Mouse (Mus musculus) gastrocnemius, adult 8-10 months (tissue): Measurements from ENCODE around the gene Tmem229b. TPM values are rescaled to one million over a fixed set of nuclear protein-coding genes. Genes with fewer than 3 reads are reported as not detected.
A peak's percentile ranks its signal among the peaks of the same experiment; 100 is the strongest.
"Not testable (repeated sequence)": the region's sequence is repeated elsewhere in the genome, so short reads cannot be mapped to it uniquely, and the experiment has no call there.

Source experiments
- DNase-seq, 2 experiments: peaks; one replicate each; pipeline ENCODE4 v3.0.0; 2022; ENCODE audit warnings: low spot score in 2 of 2
- total RNA-seq, 4 experiments: library from RNA; stranded (reverse); gene quantifications; 2 replicates each; pipeline ENCODE4 v1.2.4; 2022

The Tmem229b gene
- total RNA-seq, 4 experiments from 2014 or later, result 1.8 to 6.6 (median 3.4) TPM

DNA sequence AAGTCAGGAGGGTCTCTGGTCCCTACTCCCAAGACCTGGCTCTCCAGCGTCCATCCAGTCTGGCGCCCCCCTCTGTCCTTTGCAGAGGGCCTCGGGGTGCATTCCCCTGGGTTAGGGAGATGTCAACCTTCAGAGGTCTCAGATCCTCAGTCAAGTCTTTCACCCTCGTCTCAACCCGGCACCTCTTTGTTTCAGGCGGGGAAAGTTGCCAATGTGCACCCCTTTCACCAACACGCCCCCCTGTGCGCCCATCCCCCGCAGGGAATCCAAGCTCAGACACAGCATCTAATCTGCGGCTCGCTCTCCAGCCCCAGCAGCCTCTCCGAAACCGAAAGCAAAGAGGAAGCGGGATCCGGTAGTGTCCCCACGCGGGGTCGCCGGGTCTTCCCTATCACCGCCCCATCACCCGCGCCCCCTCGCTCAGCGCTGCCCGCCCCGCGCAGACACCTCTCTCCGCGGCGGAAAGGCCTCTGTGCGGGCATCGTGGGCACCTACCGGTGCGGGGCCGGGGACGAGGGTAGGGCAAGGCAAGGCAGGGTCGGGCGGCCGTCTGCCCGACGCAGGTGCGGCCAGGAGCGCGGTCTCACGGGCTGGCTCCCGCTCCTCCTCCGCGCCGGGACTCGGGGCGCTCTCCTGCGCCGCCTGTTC is 825 bp downstream of the Tmem229b start:
- peak in 1 of 2 experiments; percentile 12 for DNase-seq

GRCm38 (mm10) chr12:79006076-79006475 is 1.4 kb downstream of the Tmem229b start:
- DNase-seq, result no peak

- DNase-seq, result no peak
Measured at GRCm38 (mm10) chr12:79005456-79005855, 2.0 kb downstream of the Tmem229b start.

- DNase-seq, result no peak
Measured at GRCm38 (mm10) chr12:79002978-79003377, 4.4 kb downstream of the Tmem229b start.

DNA sequence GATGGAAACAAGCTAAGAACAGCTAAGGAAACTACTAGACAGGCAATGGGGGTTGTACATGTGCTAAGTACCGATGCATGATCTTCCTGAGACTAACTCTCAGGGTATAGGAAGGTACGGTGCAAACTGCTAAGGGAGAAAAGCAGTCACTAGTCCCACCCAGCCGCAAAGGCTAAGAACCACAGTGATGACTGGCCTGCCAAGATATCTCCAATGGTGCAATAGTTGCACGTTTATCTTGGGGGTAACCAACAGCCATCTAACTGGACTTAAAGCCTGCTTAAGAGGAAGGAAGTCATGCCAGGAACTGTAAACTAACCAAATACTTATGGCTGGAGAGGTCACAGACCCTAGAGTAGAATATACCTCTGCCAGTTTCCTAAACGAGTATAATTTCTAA is 5.0 kb downstream of the Tmem229b start:
- no peak for DNase-seq

GRCm38 (mm10) chr12:78996711-78997110 is 10.7 kb downstream of the Tmem229b start:
- DNase-seq, result no peak

GRCm38 (mm10) chr12:78996271-78996670 is 11.2 kb downstream of the Tmem229b start:
- DNase-seq, result no peak

DNA sequence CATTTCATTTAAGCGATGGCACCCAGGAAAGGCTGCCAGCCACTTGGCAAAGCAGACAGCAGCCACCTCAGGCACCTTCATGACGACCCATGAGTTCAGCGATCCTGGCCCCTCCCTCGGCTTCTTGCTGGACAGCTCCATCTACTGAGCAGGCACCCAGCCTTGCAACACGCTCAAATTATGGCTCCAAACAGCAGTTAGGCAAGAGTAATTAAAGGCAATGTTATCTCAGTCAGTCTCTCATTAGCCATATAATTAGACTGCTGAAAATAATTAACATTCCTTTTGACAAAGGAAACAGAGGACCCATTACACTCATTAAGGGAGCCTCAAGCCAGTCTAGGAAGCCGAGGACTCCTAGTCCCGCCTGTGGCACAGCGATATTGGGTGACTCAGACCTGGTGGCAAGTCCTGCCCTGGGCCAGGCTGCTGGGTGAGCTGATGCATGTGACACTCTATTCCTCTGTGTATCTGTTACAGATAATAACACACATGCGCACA is 19.8 kb downstream of the Tmem229b start:
- DNase-seq, result peak in 1 of 2 experiments; percentile 30

DNA sequence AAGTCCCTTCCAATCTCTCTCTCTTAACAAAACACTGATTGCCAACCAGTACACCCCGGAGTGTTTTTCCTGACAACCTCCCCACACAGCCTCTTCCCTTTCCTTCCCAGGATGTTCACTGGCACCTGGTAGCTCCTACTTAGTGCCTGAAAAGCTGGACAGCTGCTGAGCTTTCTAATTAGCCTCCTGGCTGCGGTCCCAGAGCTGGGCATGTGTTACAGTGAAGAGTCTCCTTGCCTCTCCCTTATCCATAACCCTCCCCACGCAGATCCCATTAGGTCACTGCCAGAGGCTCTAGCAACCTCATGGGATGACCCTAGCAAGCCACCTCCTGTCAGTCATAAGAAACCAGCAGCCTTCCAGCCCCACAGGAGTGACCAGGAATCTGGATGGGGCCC is 23.4 kb downstream of the Tmem229b start:
- peak; percentile 68 to 82 for DNase-seq

GRCm38 (mm10) chr12:78983296-78984034 is 24.0 kb downstream of the Tmem229b start:
- DNase-seq, result no peak

GRCm38 (mm10) chr12:78981938-78982825 is 25.2 kb downstream of the Tmem229b start:
- peak in 1 of 2 experiments; percentile 33 for DNase-seq

- DNase-seq, result no peak
Measured at GRCm38 (mm10) chr12:78981131-78981530, 26.3 kb downstream of the Tmem229b start.

DNA sequence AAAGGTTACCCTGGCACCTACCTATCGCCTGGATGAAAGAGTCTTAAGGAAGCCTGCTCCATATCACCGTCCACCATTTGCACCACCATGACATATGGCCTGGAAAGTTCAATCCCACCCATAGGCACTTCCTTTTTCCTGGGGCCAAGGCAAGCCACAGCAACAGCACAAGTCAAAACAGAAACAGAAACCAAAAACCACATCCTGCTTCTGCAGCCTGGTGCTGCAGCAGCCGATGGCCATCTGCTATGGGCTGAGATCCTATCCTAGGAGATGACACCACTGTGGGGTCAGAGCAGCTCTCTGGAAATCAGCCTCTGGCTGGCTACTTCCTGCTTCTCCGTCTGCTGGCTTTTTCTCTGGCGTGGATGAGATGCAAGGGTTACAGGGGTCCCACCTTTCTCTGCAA is 26.7 kb downstream of the Tmem229b start:
- DNase-seq, result no peak

- no peak for DNase-seq
Measured at GRCm38 (mm10) chr12:78977552-78977951, 29.9 kb downstream of the Tmem229b start.

GRCm38 (mm10) chr12:78977078-78977477 is 30.3 kb downstream of the Tmem229b start:
- no peak for DNase-seq

DNA sequence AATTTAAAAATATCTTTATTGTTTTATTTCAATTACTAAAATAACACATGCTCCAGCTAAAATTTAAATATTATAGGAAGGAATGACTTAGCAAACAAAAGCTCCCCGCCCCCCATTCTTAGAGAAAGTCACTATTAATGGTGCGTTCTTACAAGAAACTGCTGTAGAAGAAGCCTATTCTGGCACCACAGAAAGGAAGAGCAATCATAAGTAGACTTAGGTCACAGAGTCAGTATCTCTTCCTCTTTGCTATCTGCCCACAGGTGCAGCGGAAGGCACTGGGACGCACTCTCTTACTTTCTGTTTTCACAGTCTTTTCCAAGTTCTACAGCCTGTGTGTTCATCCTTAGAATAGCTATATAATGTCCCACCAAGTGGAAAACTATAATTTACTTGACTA is 31.6 kb downstream of the Tmem229b start:
- DNase-seq, result no peak

- DNase-seq, result peak; percentile 73 to 83
Measured at GRCm38 (mm10) chr12:78974767-78975166, 32.7 kb downstream of the Tmem229b start.

GRCm38 (mm10) chr12:78973779-78974178 is 33.6 kb downstream of the Tmem229b start:
- DNase-seq, result no peak

GRCm38 (mm10) chr12:78971649-78972048 is 35.8 kb downstream of the Tmem229b start:
- DNase-seq, result peak; percentile 31 to 41

DNA sequence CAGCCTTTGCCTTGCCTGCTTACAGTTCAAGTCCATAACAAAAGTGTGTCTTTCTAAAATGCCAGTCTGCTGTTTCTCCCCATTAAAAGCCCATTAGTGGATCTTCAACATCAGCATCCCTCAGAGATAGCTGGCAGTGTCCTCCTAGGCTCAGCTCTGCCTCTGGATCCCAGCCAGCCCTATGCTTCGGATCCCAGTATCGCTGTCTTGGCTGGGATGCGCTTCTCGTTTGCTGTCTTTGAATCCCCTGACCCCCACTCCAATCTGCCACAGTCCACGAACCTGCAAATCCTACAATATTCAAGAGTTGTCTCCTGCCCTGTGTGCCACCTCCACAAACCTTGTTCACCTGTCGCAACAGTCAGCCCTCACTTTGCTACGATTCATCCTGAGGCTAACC is 36.7 kb downstream of the Tmem229b start:
- no peak for DNase-seq

DNA sequence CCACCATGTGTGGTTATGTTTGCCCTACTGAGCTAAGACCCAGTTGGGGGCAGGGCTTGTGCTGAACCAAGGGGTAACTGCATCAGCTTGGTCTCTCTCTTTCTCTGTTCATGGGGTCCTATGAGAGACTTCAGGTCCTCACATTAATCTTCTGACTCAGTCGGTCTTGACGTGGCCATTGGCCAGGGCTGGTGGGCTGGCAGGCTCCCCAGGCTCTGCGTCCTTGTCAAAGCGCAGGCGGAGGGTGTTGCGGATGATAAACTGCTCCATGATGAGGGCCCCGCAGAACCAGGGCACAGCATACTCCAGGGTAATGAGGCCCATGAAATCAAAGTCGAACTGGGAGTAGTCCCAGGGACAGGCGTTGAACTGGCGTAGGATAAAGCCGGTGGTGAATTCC is 42.9 kb downstream of the Tmem229b start:
- DNase-seq, result not testable (repeated sequence)

GRCm38 (mm10) chr12:78956405-78956804 is 51.0 kb downstream of the Tmem229b start:
- DNase-seq, result no peak
